Mouse (Mus musculus) v-Abl transformed pro-B cells (cell line): Measurements from ENCODE around the gene Gm44511.
"Not testable (repeated sequence)": the region's sequence is repeated elsewhere in the genome, so short reads cannot be mapped to it uniquely, and the experiment has no call there.

Experiments
- in situ Hi-C, 2 experiments: fragments of 400-800 bp; cut with MboI; formaldehyde crosslinking; loops; one replicate each; pipeline ENCODE4 v1.15.1; 2025; ENCODE audit not compliant: unreplicated experiment in 2 of 2

Gm44511 gene

GRCm38 (mm10) chr6:128768047-128768446, 58.1 kb downstream of the Gm44511 start:
- in situ Hi-C loops = loop anchor here (5.0 to 10.0 kb wide), 4 partner anchors 34 to 489 kb away; partner anchors contain the start of gene Fkbp4 (in 1 of the 2)

- in situ Hi-C loops = loop anchor here (5.0 to 10.0 kb wide), 4 partner anchors 36 to 491 kb away; partner anchors contain the start of gene Fkbp4 (in 1 of the 2)
These were observed 59.4 kb downstream of the Gm44511 start for GRCm38 (mm10) chr6:128766486-128767254.

GRCm38 (mm10) chr6:128765211-128765610, 60.9 kb downstream of the Gm44511 start:
- in situ Hi-C loops = loop anchor here (5.0 to 10.0 kb wide), 4 partner anchors 37 to 492 kb away; partner anchors contain the start of gene Fkbp4 (in 1 of the 2)

GRCm38 (mm10) chr6:128764598-128764997, 61.5 kb downstream of the Gm44511 start:
- in situ Hi-C loops = loop anchor here (5.0 to 10.0 kb wide), 2 partner anchors 162 to 330 kb away; partner anchors contain the start of gene Fkbp4 (in 1 of the 2)

GRCm38 (mm10) chr6:128763736-128764523, 62.2 kb downstream of the Gm44511 start:
- in situ Hi-C loops = loop anchor here (5.0 to 10.0 kb wide), 2 partner anchors 162 to 329 kb away; partner anchors contain the start of gene Fkbp4 (in 1 of the 2)

DNA sequence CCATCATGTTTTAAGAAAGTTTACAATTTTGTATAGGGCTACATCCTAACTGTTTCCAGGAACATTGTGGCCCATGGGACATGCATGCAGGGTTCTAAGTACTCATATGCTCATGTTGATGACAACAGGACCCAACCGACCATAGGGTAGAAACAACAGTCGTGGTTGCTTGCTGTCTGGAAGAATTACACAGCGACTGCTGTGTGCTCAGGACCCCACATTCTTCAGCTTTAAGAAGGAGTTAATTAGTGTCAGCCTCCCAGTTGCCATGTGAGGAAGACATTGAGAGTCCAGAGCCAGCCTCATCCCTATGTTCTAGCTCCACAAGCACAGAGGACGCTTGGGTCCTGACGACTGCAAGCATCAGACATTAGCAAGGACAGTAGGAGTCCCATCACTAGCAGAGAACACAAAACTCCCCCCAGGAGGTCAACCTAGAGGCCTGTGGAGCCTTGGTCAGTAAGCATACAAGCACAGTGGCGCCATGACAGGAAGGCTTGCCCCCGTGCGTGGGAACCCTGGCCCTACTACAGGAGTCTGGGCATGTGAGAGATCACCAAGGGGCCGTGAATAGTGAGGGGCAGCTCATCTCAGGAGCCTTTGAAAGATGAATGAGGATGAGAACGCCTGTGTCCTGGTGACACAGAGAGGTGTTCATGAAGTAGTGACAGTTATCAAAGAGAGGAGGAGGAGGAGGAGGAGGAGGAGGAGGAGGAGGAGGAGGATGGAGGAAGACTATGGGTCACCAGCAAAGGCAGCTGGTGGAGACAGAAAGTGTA, 63.0 kb downstream of the Gm44511 start:
- in situ Hi-C loops = loop anchor here (5.0 to 10.0 kb wide), 2 partner anchors 161 to 328 kb away; partner anchors contain the start of gene Fkbp4 (in 1 of the 2)

DNA sequence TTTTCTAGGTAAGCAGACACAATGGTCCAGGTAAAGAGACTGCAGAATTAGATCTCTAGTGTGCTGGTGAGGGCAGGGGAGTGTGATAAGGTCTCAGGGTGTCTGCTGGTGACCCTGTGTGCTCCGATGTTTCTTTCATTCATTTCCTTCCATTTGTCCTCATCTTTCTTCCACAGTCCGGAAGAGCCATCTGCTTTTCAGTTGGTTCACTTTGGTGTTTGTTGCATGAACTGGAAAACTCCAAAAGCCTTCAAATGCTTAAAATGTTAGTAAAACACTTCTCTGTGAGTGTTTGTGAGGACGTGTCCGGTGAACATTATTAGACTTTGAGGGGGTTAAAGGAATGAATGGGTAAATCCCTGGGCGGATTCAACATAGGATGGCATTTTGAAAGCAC, 65.0 kb downstream of the Gm44511 start:
- in situ Hi-C loops = loop anchor here (5.0 to 10.0 kb wide), 2 partner anchors 159 to 326 kb away; partner anchors contain the start of gene Fkbp4 (in 1 of the 2)

DNA sequence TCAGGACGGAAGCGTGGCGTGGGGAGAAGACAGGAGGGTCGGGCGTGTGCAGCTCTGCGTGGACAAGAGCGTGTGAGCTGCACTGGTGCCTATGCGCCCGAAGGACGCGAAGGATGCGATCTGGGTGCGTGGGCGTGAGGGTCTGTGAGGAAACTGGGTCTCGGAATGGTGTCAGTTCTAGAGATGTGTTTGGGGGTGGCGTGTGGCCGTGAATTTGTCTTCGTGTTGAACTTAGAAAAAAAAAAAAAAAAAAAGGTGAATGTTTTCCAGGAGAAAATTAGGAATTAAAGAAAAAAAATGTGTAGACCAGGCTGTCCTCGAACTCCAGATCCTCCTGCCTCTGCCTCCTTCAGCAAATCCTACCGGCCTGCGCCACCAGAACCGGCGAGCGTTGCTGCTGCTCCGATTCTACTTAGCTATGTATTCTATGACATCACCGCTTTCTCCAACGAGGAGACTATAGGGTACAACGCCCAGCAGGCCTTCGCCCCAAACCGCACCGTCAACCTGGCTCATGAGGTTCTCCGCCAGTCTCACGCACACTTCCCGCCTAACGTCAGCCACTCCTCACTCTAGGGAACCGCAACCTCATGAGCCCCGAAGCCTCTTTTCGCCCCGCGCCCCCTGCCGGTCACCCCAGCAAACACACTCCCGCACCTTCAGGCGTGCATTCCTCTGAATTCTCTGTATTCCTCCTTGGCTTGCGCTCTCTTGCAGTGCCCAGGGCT, 65.5 kb downstream of the Gm44511 start:
- in situ Hi-C loops = loop anchor here (5.0 to 10.0 kb wide), 2 partner anchors 158 to 326 kb away; partner anchors contain the start of gene Fkbp4 (in 1 of the 2)

DNA sequence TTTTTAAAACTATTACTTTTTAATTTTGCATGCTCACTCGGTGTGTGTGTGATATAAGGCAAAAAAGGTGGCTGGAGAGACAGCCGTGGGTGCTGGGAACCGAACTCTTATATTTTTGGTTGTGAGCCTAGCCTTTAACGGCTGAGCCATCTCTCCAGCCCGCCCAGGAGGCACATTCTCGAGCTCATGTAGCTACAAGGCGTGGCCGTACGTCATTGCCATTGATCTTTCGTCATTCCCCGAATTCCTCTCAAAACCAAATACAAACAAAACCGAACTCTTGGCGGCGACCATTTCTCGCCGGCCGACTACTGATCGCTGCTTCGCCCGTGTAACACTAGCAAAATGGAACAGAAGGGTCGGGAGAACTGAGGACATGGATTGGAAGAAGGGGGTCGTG, 66.1 kb downstream of the Gm44511 start:
- in situ Hi-C loops = loop anchor here (5.0 to 10.0 kb wide), 2 partner anchors 158 to 325 kb away; partner anchors contain the start of gene Fkbp4 (in 1 of the 2)

GRCm38 (mm10) chr6:128759221-128759950, 66.7 kb downstream of the Gm44511 start:
- in situ Hi-C loops = no loop called here

- in situ Hi-C loops = not testable (repeated sequence)
These were observed 70.7 kb downstream of the Gm44511 start for GRCm38 (mm10) chr6:128755402-128755763.

- in situ Hi-C loops = not testable (repeated sequence)
These were observed 71.2 kb downstream of the Gm44511 start for GRCm38 (mm10) chr6:128754748-128755401.

GRCm38 (mm10) chr6:128754265-128754664, 71.8 kb downstream of the Gm44511 start:
- in situ Hi-C loops = not testable (repeated sequence)

DNA sequence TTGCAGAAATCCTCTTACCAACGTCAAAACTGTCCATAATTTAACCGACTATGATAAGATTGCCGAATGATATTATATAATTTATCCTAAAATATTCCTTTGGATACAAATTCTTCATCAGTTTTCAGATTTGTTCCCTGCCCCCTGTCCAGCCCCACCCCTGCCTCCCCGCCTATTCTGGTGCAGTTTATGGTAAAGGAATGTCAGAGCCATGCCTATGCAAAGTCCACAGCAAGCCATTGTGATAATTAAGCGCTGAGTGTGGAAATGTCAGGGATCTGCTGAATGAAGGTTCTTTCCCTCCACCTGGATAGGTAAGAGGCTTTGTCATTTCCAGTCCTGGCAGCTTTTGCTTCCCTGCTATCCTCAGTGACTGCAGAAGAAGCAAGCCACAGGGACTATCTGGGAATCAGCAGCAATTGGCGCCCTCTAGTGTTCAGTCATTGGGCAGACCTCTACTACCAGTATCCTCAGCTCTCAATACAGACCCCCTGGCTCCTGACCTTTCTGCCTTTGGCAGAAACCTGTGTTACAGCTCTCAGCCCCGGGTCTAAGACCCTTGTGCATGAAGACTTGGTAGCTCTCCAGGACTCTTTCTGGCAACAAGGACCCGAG, 72.4 kb downstream of the Gm44511 start:
- in situ Hi-C loops = not testable (repeated sequence)

GRCm38 (mm10) chr6:128747006-128747405, 79.1 kb downstream of the Gm44511 start:
- in situ Hi-C loops = loop anchor here in 1 of 2 experiments (5.0 to 10.0 kb wide), 2 partner anchors 90 to 112 kb away; no protein-coding TSS in a partner anchor

DNA sequence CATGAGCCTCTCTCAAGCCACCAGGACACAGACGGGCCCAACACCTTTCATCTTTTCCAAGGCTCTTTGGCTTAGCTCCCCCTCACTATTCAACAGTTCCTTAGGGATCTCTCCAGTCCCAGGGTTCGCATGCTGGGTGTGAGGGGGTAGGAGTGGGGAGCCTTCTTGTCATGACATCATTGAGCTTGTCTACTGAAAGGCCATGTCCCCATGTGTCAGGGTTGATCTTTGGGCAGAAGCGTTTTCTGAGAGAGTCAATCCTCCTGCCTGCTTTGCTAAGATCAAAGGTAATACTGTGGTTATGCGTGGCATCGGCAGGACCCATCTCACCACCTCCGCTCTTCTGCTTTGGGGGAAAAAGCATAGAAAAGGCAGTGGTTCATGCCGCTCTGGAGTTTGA, 88.7 kb downstream of the Gm44511 start:
- in situ Hi-C loops = no loop called here

DNA sequence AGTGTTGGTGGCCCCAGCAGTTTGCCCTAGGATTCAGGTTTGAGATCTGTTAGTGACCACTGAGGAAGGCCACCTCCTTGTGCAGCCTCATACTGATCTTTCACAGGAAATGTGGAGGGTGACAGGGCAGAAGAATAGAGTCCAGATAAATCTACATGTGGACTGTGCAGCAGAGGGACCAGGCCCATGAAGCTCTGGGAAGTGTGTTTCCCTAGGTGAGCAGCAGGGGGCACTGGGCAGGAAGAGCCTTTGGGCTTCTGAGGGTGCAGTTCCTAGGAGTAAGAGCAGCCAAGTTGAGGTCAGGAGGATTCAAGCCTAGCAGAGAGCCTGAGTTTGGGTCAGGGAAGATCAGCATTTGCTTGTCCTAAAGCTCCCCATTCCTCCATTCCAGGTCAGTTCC, 90.0 kb downstream of the Gm44511 start:
- in situ Hi-C loops = no loop called here

GRCm38 (mm10) chr6:128734896-128735295, 91.2 kb downstream of the Gm44511 start:
- in situ Hi-C loops = loop anchor here in 1 of 2 experiments (5.0 kb wide), 1 partner anchor 93 kb away; no protein-coding TSS in a partner anchor
